Mouse (Mus musculus): ENCODE results near the gene 4933405L10Rik.

Gene 4933405L10Rik

DNA sequence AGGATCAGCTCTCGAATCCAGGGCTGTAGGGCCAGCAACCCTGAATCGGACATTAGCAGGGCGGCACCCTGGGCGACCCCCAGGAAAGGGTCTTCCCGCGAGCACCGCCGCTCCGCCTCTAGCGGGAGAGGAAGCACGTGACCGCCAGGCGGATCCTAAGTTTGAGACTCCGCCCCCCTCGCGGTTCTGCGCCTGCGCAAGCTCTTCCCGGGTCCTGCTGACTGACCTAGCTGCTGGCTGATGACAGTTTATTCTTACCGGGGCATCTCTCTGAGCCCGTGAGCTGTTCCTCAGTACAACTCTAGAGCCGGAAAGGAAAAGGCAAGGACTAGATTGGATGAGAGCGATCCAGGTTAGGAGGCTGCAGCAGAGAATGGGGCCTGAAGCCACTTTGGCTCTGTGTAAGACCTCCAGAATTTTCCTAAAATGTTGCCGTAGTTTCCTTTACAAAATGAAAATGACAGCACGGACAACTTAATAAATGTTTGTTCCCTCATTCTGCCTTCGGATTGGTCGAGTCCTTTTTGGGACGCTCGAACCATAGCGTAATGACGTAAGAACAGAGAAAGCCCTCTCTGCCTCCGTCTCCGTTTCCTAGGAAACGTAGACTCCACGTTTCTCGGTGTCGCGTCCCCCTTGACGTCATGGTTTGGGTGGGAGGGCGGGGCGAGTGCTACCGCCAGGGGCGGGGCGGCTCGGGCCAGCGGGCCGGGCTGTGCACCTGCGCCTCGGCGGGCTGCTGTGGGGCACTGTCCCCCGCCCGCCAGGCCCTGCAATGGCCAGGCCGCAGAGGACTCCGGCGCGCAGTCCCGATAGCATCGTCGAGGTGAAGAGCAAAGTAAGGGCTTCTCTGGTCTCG, 6.3 kb upstream of the 4933405L10Rik start, which contains the start of the genes Acd and Pard6a:
Acd (minus strand) TSS at position 137 of the 859 bp plus-strand sequence.
Pard6a (plus strand) TSS at position 183 of the 859 bp plus-strand sequence.
- DNase-seq (ENCODE audit: low read depth) = peak; percentile 97

DNA sequence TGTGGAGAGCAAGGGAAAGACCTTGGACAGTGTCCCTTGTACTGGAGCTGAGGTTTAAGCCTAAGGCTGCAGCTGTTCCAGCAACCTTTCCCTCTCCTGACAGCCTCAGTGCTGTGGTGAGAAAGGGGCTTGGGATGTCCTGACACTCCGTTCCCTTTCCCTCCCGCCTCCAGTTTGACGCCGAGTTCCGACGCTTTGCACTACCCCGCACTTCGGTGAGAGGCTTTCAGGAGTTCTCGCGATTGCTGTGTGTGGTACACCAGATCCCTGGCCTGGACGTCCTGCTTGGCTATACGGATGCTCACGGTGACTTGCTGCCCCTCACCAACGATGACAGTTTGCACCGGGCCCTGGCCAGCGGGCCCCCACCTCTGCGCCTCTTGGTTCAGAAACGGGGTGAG, 5.5 kb upstream of the 4933405L10Rik start:
- DNase-seq (ENCODE audit: low read depth) = no peak

DNA sequence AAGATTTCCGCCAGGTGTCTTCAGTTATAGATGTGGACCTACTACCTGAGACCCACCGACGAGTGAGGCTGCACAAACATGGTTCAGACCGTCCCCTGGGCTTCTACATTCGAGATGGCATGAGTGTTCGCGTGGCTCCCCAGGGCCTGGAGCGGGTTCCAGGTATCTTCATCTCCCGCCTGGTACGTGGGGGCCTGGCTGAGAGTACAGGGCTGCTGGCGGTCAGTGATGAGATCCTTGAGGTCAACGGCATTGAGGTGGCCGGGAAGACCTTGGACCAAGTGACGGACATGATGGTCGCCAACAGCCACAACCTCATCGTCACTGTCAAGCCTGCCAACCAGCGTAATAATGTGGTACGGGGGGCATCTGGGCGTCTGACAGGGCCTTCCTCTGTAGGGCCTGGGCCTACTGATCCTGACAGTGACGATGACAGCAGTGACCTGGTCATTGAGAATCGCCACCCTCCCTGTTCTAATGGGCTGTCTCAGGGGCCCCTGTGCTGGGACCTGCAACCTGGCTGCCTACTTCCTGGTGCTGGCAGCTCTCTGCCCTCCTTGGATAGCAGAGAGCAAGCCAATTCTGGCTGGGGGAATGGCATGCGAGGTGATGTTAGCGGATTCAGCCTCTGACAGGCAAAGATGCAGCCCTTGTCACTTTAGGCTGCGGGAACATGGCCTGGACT, 4.6 kb upstream of the 4933405L10Rik start:
- DNase-seq (ENCODE audit: low read depth) = no peak

DNA sequence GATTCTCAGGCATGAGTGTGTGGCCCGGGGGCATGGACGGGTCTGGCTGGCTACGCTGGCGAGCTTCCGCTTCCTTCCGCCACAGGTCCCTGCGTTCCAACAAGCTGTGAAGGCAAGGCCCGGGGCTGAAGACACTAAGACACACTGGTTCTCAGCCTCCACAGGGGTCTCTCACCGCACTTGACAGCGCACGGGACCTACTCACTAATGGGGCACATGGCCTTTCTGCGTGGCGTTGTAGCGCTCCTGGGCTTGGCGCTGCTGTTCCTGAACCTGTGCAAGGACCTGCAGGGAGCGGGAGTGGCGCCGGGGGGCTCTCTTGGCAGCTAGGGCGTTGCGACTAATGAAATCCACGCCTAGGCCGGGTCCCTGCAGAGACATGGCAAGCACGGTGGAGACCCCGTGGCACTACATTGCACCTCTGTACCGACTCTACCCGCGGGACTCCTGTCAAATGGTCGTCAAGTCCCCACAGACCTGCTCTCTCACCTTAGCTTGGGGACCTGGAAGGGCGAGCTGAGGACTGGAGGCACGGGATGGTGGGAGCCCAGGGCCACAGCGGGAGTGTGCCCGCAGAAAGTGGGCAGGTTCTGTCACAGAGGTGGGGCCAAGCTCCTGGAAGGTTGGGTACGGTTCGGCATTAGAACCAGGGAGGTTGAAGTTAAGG, 3.2 kb upstream of the 4933405L10Rik start:
- no peak for DNase-seq (ENCODE audit: low read depth)

DNA sequence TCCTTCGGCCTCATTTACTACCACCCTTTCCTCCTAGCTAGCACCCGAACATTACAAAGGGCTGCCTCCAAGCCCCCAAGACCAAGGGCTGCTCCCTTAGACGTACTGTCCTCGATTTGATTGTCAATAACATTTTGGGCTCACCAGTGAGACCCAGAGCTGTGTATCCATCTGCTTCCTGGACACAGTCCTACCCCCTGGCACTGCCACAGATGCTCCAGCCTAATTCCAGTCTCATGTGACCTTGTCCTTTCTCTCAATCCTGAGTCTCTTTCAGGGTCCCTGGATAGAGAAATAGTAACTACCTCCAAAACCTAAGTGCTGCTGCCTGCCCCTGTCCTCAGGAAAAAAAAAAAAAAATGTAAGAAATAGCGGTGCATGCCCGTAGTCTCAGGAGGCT, 2.5 kb upstream of the 4933405L10Rik start:
- no peak for DNase-seq (ENCODE audit: low read depth)

DNA sequence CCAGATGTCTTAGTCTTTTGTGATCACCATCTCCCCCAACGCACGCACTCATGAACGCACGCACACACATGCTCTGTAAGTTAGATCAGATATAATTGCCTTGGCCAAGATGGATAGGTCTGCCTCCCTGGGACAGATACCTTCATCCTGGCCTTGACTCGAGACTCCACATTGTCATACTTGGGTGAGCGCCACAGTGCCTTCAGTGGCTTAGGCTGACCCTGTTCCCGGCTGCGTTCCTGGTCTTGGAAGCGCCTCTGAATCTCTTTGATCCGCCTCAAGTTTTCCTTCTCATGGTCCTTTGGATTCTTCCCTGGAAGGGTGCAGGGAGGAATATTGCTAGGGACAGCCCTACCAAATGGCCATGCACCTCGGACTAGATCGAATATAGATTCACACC, 1.0 kb upstream of the 4933405L10Rik start:
- DNase-seq (ENCODE audit: low read depth) = no peak

DNA sequence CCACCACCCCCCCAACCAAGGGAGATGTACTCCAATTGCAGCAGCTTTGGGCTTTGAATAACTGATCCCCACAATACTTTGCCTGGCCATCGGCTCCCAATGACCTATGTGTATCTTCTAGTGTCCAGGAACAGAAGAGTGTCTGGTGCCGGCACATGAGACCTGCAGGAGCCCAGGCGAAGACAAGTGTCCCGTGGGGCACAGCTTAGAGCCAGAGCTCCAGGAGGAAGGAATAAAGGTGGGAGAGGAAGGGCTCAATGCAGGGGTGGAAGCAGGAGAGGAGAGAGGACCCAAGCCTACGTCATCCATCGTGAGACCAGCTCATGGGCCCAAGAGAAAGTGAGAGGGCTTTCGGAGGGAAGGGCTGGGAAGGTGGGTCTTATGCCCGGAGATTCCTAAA, 1.2 kb downstream of the 4933405L10Rik start:
- DNase-seq (ENCODE audit: low read depth) = no peak

DNA sequence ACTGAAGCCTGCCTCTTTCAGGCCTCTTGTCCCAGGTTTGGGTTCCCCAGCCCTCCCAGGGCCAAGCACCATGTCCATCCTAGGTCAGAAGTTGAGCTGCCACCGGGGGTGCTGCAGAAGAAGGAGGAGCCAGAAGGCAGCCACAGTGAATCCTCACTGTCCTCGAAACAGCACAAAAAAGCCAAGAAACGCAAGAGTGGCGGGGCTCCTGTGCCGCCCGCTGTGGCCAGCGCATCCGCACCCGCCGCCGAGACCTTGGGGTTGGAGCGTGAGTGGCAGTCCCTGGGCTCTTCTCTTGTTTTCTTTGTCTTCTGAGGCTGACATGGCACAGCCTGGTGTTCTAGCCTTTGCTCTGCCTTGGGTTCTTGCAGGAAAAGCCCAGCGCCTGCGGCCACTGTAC, 1.9 kb downstream of the 4933405L10Rik start:
- DNase-seq (ENCODE audit: low read depth) = no peak

DNA sequence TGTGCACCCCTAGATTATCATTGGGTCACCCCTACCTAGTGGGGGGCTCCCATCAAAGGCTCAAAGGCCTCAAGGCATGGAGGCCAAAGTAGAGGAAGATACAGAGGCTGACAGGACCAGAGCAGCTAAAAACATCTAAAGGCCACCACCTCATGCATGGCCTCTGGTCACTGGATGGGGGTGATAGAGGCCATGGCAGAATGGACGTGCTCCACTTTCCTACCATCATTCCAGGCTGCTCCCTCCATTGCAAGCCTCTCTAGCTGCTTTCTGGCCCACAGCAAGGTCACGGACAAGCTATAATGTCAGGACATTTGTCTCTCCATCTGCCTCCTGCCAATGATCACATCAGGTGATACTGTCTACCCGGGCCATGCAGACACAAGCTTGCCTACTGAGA, 4.8 kb downstream of the 4933405L10Rik start:
- no peak for DNase-seq (ENCODE audit: low read depth)

DNA sequence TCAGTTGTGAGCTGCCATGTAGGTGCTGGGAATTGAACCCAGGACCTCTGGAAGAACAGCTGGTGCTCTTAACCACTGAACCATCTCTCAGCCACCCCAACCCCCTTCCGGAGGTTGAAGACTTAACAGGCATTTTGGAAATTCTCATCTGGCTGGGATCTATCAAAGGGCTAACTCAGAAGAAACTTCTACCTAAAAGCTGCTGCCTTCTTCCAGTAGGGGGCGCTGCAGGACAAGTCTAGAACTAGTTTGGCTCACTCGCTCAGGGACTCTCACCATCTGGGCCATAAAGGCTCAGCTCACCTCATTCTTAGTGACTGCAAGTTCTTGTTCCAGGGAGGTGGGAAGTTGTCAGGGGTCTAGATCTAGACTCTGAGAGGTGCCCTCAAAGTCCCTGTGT, 6.7 kb downstream of the 4933405L10Rik start:
- DNase-seq (ENCODE audit: low read depth) = peak; percentile 96

DNA sequence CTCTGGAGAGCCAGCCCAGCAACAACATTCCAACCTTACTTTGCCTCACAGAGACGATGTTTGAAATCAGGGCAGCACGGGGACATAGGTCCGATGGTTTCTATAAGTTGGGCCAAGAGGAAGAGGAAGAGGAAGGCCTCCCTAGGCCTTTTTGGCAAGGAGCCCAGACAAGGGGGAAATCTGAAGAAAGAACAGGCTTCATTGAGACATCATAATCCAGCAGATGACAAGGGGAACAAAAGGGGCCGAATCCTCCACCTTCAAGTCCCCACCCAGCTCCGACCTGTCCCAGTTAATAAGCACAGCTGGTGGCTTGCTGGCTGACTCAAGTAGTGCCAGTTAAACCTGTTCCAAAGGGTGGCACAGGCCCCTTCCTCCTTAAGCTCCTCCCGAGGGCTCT, 7.6 kb downstream of the 4933405L10Rik start:
- DNase-seq (ENCODE audit: low read depth) = no peak

DNA sequence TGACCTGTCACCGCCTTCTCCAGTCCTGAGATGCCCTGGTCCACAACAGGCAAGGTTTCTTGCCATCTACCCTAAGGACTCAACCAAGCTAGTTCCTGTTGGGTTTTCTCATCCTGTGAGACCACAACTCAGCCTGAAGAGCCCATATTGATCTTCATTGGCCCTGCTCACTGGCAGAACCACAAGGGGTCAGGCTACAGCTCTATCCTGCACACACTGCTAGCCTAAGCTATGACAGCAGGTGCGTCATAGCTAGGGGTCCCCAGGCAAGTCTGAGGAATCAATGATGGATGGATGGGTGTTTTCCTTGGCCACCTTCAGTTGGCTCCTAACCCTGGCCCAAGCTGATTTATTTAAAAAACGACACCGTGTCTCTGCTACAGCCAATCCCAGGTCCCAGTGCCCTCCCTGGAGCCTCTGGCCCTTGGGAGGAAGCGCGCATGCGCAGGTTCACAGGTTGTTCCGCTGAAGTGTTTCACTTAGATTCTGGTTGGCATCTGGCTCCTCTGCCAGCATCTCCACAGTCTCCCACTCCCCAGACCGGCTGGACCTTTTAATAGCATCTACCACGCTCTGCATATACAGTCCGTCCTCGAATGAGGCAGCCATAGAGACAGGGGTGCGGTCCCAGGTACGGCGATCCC, 9.0 kb downstream of the 4933405L10Rik start:
- DNase-seq (ENCODE audit: low read depth) = no peak

DNA sequence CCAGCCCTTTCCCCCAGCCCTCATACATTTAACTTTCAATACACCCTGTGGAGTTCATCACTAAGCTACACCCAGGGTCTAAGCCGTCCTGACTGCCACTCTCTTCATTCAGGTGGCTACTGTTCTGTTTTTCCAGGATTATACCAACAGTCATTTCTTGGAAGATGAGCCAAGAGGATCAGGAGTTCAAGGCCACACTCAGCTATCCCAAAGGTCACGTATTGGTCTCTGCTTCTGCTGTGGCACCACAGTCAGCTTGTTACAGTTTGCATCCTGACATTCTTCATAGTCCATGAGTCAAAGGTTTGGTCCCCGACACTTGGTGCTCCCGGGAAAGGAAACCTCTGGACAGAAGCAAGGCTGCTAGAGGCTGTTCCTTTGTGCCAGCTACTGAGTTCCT, 12.2 kb downstream of the 4933405L10Rik start:
- no peak for DNase-seq (ENCODE audit: low read depth)

DNA sequence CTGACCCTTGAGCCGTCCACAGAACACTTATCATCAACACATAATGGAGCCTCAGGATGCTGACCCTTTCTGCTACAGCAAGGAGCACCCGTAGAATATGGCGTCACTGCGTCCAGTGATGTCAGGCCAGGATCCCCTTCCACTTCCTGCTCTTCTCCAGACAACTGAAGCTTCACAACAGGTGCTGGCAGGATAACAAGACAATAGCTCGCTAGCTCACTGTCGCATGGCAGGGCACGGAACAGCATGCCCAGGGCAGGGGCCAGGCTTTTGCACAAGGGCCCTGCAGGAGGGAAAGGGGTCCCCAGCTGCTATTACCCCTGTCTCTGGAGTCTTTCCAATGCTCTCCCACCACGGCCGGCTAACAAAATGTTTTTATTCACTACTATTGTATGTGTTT, 15.4 kb downstream of the 4933405L10Rik start:
- DNase-seq (ENCODE audit: low read depth) = no peak

DNA sequence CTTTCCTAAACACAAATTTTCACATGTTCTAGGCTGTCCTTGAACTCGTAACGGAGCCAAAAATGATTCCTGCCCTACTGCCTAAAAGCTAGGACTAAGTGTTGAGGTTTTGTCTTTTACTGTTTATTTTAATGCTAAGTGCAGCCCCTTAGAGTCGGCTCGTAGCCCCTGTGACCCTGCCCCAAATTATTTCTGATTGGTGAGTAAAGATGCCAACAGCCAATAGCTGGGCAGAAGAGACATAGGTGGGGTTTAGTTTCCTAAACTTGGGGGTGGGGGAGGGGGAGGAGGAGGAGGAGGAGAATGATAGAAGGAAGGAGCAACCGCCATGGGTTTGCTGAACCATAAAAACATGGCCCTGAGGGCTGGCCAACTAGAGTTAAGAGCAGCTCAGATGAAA, 18.3 kb downstream of the 4933405L10Rik start:
- no peak for DNase-seq (ENCODE audit: low read depth)

DNA sequence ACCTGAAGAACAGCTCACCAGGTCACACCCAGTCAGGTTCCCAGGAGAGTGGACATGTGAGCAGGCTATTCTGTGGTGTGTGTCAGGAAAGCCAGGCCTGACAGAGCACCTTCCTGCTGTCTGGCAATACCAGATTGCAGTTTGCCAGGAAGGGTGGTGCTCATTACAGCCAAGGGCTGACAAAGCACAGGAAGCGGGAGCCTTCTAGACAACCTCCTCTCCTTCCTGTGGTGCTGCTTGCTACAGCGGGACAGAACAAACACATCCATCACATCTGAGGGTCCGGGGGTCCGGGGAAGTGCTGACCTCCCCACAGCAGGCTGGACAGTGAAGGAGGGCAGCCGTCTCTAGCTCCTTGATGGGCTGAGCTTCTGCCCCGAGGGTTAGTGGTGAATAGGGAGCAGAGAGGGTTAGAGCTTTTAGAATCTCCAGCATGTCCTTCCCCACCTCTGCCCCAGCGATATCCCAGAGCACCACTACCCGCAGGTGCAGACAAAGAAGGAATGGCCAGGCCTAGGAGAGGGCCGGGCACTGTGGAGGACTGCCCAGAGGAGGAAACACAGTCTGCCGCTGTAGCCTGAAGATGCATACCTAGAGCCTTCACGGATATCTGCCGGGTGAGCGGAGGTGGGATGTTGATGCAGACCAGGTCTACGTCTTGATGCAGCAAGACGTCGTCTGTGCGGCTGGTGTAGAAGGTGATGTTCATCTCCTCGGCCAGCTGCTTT, 20.1 kb downstream of the 4933405L10Rik start:
- DNase-seq (ENCODE audit: low read depth) = no peak

DNA sequence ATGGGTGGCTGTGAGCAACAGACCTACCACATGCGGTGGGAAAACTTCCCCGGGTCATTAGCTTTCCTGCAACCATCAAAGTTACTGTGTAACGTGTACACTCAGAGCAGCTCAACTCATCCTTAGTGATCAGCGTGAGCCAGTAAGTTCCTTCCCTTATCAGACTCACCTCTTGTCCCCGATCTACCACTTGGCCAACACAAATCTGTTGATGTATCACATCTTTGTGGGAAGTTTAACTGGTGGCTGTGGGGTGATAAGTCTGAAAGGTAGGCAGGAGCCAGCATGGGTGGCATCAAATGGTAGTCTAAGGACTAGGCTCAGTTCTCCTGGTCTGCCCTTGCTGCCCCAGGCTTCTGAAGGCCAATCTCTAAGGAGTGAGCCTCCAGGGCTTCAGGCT, 24.7 kb downstream of the 4933405L10Rik start:
- DNase-seq (ENCODE audit: low read depth) = no peak

DNA sequence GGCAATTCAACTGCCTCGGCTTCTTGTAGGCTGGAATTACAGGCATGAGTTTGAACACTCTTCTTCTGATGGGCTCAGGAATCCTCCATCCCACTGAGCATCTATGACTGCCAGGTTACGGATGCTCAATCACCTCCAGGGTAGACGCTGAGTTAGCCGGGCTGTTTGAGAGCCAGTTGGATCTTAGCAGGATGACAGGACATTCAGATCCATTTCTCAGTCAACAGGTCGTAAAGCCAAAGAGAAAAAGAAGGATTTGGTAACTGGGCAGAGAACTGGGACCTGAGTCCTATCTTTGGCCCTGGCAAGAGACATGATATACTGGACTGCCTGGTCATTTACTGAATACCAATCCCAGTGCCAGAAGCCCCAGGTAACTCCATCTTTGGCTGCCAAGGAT, 31.8 kb downstream of the 4933405L10Rik start:
- no peak for DNase-seq (ENCODE audit: low read depth)

DNA sequence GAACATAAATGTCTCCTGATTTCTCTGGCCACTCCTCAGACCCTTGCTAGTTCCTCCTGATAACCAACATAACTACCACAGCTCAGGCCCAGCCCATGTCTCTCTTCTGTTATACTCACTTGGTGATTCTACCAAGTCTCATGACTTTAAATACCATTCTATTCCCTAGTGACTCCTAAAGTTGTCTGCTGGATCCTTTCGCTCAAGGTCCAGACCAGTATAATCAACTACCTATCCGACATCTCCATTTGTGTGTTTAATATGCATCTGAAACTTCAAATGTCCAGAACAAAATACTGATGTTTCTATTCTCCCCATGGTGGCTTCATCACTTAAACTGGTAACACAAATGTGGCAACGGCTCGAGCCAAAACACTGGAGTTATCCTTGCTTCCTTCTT, 35.8 kb downstream of the 4933405L10Rik start:
- DNase-seq (ENCODE audit: low read depth) = peak; percentile 56

DNA sequence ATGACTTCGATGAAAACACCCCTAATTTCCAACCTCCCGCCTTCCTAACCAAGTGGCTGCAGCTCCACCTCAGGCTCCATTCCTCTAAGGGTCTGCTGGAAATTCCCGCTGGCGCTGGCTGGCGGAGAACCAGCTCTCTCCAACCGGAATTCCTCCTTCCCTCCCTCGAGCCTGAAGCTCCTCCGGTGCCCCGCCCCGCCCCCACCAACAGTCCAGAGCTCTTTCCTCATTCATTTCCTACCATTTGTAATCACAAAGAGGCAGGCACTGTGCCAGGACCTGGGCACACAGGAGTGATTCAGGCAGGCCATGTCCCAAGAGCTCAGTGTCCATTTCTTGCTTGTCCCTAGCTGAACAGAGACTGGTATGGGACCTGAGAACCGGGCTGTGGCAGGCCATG, 43.2 kb downstream of the 4933405L10Rik start:
- peak; percentile 82 for DNase-seq (ENCODE audit: low read depth)

DNA sequence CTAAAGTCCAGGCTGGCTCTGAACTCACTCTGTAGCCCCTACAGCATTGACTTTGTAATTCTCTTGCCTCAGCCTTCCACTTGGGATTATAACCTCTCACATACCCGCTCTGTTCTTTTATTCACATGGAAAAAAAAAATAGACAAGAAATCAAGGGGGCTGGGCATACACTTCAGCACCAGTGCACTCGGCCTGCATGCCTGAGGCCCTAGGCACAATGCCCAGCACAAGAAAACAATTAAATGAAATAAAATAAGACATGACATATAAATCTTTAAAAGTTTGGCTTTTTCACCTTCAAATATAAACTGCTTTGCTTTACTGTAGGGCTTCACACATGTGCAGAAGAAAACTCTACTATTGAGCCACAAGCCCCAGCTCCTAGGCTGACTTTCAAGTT, 46.5 kb downstream of the 4933405L10Rik start:
- peak; percentile 89 for DNase-seq (ENCODE audit: low read depth)

DNA sequence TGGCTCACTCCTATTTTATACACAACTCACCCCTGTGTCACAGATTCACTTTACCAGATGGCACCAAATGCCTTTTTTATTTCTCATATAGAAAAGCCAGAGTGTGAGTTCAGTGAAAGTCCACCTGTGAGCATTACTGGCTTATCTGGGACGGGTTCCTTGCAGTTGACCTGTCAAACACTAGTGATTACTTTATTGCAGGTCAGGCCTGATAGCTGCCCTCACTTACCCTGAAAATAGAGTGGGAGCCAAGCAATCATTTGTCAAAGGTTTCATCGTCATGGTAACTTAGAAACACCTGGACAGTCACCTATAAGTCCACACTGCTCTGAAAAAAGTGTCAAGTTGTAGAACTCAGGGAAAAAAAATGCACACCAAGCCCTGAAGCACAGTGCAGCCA, 47.2 kb downstream of the 4933405L10Rik start:
- DNase-seq (ENCODE audit: low read depth) = no peak

Measured in NIH3T3 (cell line).